Mouse (Mus musculus) stomach, embryonic 15.5 days (tissue): ENCODE measurements around the gene Vps11. TPM values are rescaled to one million over a fixed set of nuclear protein-coding genes. Genes with fewer than 3 reads are reported as not detected.

Experiments
- ATAC-seq: fragments of 200-750 bp; cut with Nextera tagmentation; 2 replicates; pipeline ENCODE4 v1.8.0; 2017; ENCODE audit warnings: low read depth, moderate number of reproducible peaks, moderate TSS enrichment; ENCODE audit not compliant: insufficient read depth, low FRiP score
- H3K27ac ChIP-seq: fragments of 300-500 bp; sonication (generic); 2 replicates; pipeline ENCODE4 v1.5.1; 2015; ENCODE audit warnings: mild to moderate bottlenecking, inconsistent platforms
- H3K27me3 ChIP-seq: fragments of 300-500 bp; sonication (generic); replicated peaks from 2 replicates; pipeline ENCODE4 v1.6.1; 2015; ENCODE audit warnings: inconsistent platforms
- H3K36me3 ChIP-seq: fragments of 300-500 bp; sonication (generic); 2 replicates; pipeline ENCODE4 v1.6.1; 2015; ENCODE audit warnings: inconsistent platforms
- H3K4me1 ChIP-seq: fragments of 300-500 bp; sonication (generic); 2 replicates; pipeline ENCODE4 v1.6.1; 2015; ENCODE audit warnings: inconsistent platforms
- H3K4me2 ChIP-seq: fragments of 300-500 bp; sonication (generic); 2 replicates; pipeline ENCODE4 v1.6.1; 2015; ENCODE audit warnings: mild to moderate bottlenecking, inconsistent platforms
- H3K4me3 ChIP-seq: fragments of 300-500 bp; sonication (generic); replicated peaks from 2 replicates; pipeline ENCODE4 v1.5.1; 2015; ENCODE audit warnings: inconsistent platforms
- H3K9ac ChIP-seq: fragments of 300-500 bp; sonication (generic); 2 replicates; pipeline ENCODE4 v1.6.1; 2015; ENCODE audit warnings: inconsistent platforms
- H3K9me3 ChIP-seq: fragments of 300-500 bp; sonication (generic); 2 replicates; pipeline ENCODE4 v1.6.1; 2016; ENCODE audit warnings: inconsistent platforms
- WGBS: fragments of 180-500 bp; shearing (Covaris S2); methylation state at CpG from one replicate; pipeline ENCODE4 v1.1.7; 2015; 5-methylcytosine and 5-hydroxymethylcytosine counted together
- polyA plus RNA-seq: library from polyadenylated mRNA; unstranded; fragments of >200 nt; fragmentation: Nextera tagmentation; extraction: Ambion mirVana; gene quantifications from 2 replicates; pipeline ENCODE4 v1.2.1, GENCODE M21; 2015

The Vps11 gene
- polyA plus RNA-seq, 1 experiment from 2014 or later = 25.8 TPM

GRCm38 (mm10) chr9:44319105-44319886, 42.2 kb downstream of the Vps11 start:
- H3K9ac ChIP-seq = peak overlapping the region; percentile 81
- WGBS = 3% methylated on average over 37 of the region's 37 CpGs
- 0 out of 2 replicates have a peak, but pooled peaks have one; percentile 0 for ATAC-seq
- peaks cover 11% of the 10 kb centered on the region for H3K36me3 ChIP-seq
- H3K4me3 ChIP-seq = peak overlapping the region; percentile 98
- peak overlapping the region; percentile 64 for H3K27ac ChIP-seq
- H3K4me2 ChIP-seq = peak overlapping the region; percentile 88
- no peaks in the 10 kb centered on the region for H3K9me3 ChIP-seq
- no peaks in the 10 kb centered on the region for H3K27me3 ChIP-seq
- peaks cover 30% of the 10 kb centered on the region for H3K4me1 ChIP-seq

GRCm38 (mm10) chr9:44318826-44319095, 42.7 kb downstream of the Vps11 start:
- 0 out of 2 replicates have a peak overlapping the region, but pooled peaks have one; percentile 3 for H3K27ac ChIP-seq
- no peaks in the 10 kb centered on the region for H3K27me3 ChIP-seq
- ATAC-seq = no peak
- WGBS = 27% methylated on average over 3 of the region's 3 CpGs
- peaks cover 14% of the 10 kb centered on the region for H3K36me3 ChIP-seq
- peak overlapping the region; percentile 98 for H3K4me3 ChIP-seq
- no peak overlapping the region for H3K9ac ChIP-seq
- peaks cover 30% of the 10 kb centered on the region for H3K4me1 ChIP-seq
- peak overlapping the region; percentile 88 for H3K4me2 ChIP-seq
- no peaks in the 10 kb centered on the region for H3K9me3 ChIP-seq

- WGBS = 54% methylated on average over 5 of the region's 5 CpGs
- peaks cover 18% of the 10 kb centered on the region for H3K36me3 ChIP-seq
- H3K9me3 ChIP-seq = no peaks in the 10 kb centered on the region
- no peak for ATAC-seq
- peak overlapping the region; percentile 98 for H3K4me3 ChIP-seq
- 0 out of 2 replicates have a peak overlapping the region, but pooled peaks have one; percentile 3 for H3K27ac ChIP-seq
- no peaks in the 10 kb centered on the region for H3K27me3 ChIP-seq
- no peak overlapping the region for H3K9ac ChIP-seq
- peak overlapping the region; percentile 88 for H3K4me2 ChIP-seq
- H3K4me1 ChIP-seq = peaks cover 30% of the 10 kb centered on the region
Measured at GRCm38 (mm10) chr9:44318076-44318825, 43.2 kb downstream of the Vps11 start.

GRCm38 (mm10) chr9:44317452-44317851, 44.0 kb downstream of the Vps11 start:
- Histone ChIP-seq H3K27ac (no peak overlapping the region), H3K9me3 (no peaks in the 10 kb centered on the region), H3K4me2 (no peak overlapping the region), H3K36me3 (peaks cover 26% of the 10 kb centered on the region), H3K27me3 (no peaks in the 10 kb centered on the region), H3K9ac (no peak overlapping the region), H3K4me3 (no peak overlapping the region), H3K4me1 (peaks cover 30% of the 10 kb centered on the region)
- WGBS = 65% methylated on average over 4 of the region's 4 CpGs
- no peak for ATAC-seq

- no peak overlapping the region for H3K4me2 ChIP-seq
- H3K4me1 ChIP-seq = peaks cover 36% of the 10 kb centered on the region
- no peak for ATAC-seq
- 90% methylated on average over 18 of the region's 18 CpGs for WGBS
- no peak overlapping the region for H3K27ac ChIP-seq
- no peaks in the 10 kb centered on the region for H3K9me3 ChIP-seq
- no peak overlapping the region for H3K9ac ChIP-seq
- H3K36me3 ChIP-seq = peaks cover 26% of the 10 kb centered on the region
- no peak overlapping the region for H3K4me3 ChIP-seq
- no peaks in the 10 kb centered on the region for H3K27me3 ChIP-seq
Measured at GRCm38 (mm10) chr9:44314910-44315309, 46.6 kb downstream of the Vps11 start.

GRCm38 (mm10) chr9:44314257-44314547, 47.3 kb downstream of the Vps11 start:
- no peak overlapping the region for H3K4me2 ChIP-seq
- H3K4me3 ChIP-seq = no peak overlapping the region
- H3K27me3 ChIP-seq = no peaks in the 10 kb centered on the region
- H3K9ac ChIP-seq = no peak overlapping the region
- peaks cover 26% of the 10 kb centered on the region for H3K36me3 ChIP-seq
- H3K9me3 ChIP-seq = no peaks in the 10 kb centered on the region
- H3K27ac ChIP-seq = no peak overlapping the region
- WGBS = 84% methylated on average over 4 of the region's 4 CpGs
- no peak for ATAC-seq
- H3K4me1 ChIP-seq = peaks cover 32% of the 10 kb centered on the region

GRCm38 (mm10) chr9:44313476-44314256, 47.8 kb downstream of the Vps11 start:
- no peak overlapping the region for H3K9ac ChIP-seq
- H3K9me3 ChIP-seq = no peaks in the 10 kb centered on the region
- no peak for ATAC-seq
- H3K27me3 ChIP-seq = no peaks in the 10 kb centered on the region
- 80% methylated on average over 19 of the region's 19 CpGs for WGBS
- peaks cover 26% of the 10 kb centered on the region for H3K36me3 ChIP-seq
- H3K4me1 ChIP-seq = peaks cover 27% of the 10 kb centered on the region
- H3K4me2 ChIP-seq = no peak overlapping the region
- no peak overlapping the region for H3K4me3 ChIP-seq
- no peak overlapping the region for H3K27ac ChIP-seq

- Histone ChIP-seq H3K9me3 (no peaks in the 10 kb centered on the region), H3K9ac (no peak overlapping the region), H3K27ac (peak overlapping the region; percentile 55), H3K4me2 (peak overlapping the region; percentile 39), H3K4me3 (peak overlapping the region; percentile 25; the same call in 1 of the 2 replicates), H3K27me3 (no peaks in the 10 kb centered on the region), H3K4me1 (peaks cover 13% of the 10 kb centered on the region), H3K36me3 (peaks cover 26% of the 10 kb centered on the region)
- 13% methylated on average over 27 of the region's 27 CpGs for WGBS
- peak; percentile 59 for ATAC-seq
Measured at GRCm38 (mm10) chr9:44311136-44312134, 50.0 kb downstream of the Vps11 start.

GRCm38 (mm10) chr9:44310750-44311135, 50.7 kb downstream of the Vps11 start:
- peak overlapping the region; percentile 55 for H3K27ac ChIP-seq
- no peak for ATAC-seq
- no peaks in the 10 kb centered on the region for H3K9me3 ChIP-seq
- H3K9ac ChIP-seq = no peak overlapping the region
- no peaks in the 10 kb centered on the region for H3K27me3 ChIP-seq
- peaks cover 23% of the 10 kb centered on the region for H3K36me3 ChIP-seq
- H3K4me2 ChIP-seq = peak overlapping the region; percentile 39
- H3K4me1 ChIP-seq = peaks cover 13% of the 10 kb centered on the region
- peak overlapping the region; percentile 25; the same call in 1 of the 2 replicates for H3K4me3 ChIP-seq
- 36% methylated on average over 10 of the region's 10 CpGs for WGBS

GRCm38 (mm10) chr9:44309756-44310155, 51.7 kb downstream of the Vps11 start:
- H3K27me3 ChIP-seq = no peaks in the 10 kb centered on the region
- H3K27ac ChIP-seq = no peak overlapping the region
- H3K9ac ChIP-seq = no peak overlapping the region
- no peak for ATAC-seq
- peaks cover 13% of the 10 kb centered on the region for H3K4me1 ChIP-seq
- H3K9me3 ChIP-seq = no peaks in the 10 kb centered on the region
- 59% methylated on average over 3 of the region's 3 CpGs for WGBS
- H3K4me2 ChIP-seq = no peak overlapping the region
- H3K4me3 ChIP-seq = no peak overlapping the region
- H3K36me3 ChIP-seq = peaks cover 17% of the 10 kb centered on the region

GRCm38 (mm10) chr9:44307248-44307647, 54.2 kb downstream of the Vps11 start:
- no peaks in the 10 kb centered on the region for H3K9me3 ChIP-seq
- ATAC-seq = no peak
- no peak overlapping the region for H3K27ac ChIP-seq
- H3K27me3 ChIP-seq = no peaks in the 10 kb centered on the region
- peaks cover 22% of the 10 kb centered on the region for H3K4me1 ChIP-seq
- H3K9ac ChIP-seq = no peak overlapping the region
- WGBS = 73% methylated on average over 2 of the region's 2 CpGs
- H3K4me2 ChIP-seq = no peak overlapping the region
- peaks cover 2% of the 10 kb centered on the region; the same call in 1 of the 2 replicates for H3K36me3 ChIP-seq
- H3K4me3 ChIP-seq = no peak overlapping the region
